Mouse (Mus musculus) spleen, postnatal 10 days (tissue): Measurements from ENCODE around the gene Gm44502.

Source experiments
- DNase-seq, 2 experiments: peaks; one replicate each; pipeline ENCODE4 v3.0.0; 2021 to 2022; ENCODE audit warnings: low spot score in 2 of 2

Gm44502 gene

GRCm38 (mm10) chr15:89399716-89400115, 29.8 kb downstream of the Gm44502 start:
- DNase-seq: no peak

DNA sequence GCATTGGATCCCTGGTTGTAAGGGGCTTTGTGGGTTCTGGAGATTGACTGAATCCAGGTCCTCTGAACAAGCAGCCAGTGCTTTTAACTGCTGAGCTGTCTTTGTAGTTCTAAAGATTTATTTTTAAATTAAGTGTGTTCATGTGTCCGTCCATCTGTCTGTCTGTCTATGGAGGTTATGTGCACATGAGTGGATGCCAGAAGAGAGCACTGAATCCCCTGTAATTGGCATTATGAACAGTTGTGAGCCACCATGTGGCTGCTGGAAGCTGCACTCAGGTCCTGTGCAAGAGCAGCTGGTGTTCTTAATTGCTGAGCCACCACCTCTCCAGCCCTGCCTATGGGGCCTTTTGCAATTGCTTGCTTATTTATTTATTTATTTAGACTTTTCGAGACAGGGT, 31.4 kb downstream of the Gm44502 start:
- DNase-seq: no peak

DNA sequence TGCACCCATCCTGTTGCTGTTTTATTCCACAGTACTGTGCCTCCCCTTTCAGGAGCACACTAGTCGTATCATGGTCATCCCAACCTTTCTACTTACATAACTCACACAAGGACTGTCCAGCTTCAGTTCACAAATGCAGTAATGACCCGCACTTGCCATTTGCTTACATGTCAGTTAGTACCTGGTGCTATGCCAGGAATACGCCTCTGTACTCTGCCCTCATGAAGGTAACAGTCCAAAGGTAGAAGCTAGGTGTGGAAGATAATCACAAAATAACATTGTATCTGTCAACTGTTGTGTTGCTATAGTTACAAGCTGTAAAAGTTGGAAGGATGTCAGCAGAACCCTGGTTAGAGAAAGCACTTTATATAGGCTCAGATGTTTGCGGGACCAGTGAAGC, 32.6 kb downstream of the Gm44502 start:
- DNase-seq: no peak

DNA sequence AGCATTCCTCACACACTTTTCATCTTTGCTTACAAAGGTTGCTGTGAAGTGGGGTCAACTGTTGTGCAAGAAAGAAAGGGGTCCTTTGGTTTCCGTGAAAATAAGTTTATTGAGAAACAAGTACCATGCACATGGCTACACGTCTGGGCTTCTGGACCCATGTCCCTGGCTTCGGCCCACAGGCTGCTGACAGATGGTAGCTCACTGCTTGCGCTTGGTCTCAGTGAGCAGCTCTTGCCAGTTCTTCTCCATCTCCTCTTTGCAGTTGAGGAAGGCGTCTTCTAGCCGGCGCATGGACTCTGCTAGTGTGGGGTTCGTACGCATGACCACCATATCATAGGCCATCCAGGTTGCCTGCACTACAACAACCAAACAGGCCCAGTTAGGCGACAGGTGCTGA, 39.4 kb downstream of the Gm44502 start:
- no peak for DNase-seq

- DNase-seq: no peak
These were observed 42.4 kb downstream of the Gm44502 start for GRCm38 (mm10) chr15:89387127-89387526.

- no peak for DNase-seq
These were observed 44.9 kb downstream of the Gm44502 start, which contains the start of gene Klhdc7b for GRCm38 (mm10) chr15:89384617-89385016. Gene Klhdc7b (plus strand): TSS chr15:89384917.

GRCm38 (mm10) chr15:89379429-89379828, 50.1 kb downstream of the Gm44502 start:
- DNase-seq: peak; percentile 43 to 72

GRCm38 (mm10) chr15:89378831-89379401, 50.6 kb downstream of the Gm44502 start, which contains the start of gene Odf3b:
Gene Odf3b (minus strand): TSS chr15:89379282.
- no peak for DNase-seq

- no peak for DNase-seq
These were observed 51.3 kb downstream of the Gm44502 start for GRCm38 (mm10) chr15:89377938-89378828.

DNA sequence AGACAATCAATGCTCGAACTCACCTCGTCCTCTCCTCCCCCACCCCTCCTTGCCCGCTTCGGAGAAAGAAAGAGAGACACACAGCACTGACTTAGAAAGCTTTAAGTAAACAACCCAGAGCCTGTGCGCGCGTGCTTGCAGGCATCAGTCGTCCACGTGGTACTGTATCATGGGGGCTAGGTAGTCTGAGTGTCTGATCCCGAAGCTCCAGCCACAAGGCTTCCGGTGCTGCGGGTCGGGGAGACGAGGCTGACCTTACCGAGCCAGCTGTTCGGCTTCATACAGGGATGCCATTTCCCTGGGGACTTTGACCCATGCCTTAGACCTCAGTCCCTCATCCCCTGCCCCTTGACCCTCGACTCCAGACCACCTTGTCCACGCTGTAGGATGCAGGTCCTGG, 52.1 kb downstream of the Gm44502 start:
- no peak for DNase-seq

DNA sequence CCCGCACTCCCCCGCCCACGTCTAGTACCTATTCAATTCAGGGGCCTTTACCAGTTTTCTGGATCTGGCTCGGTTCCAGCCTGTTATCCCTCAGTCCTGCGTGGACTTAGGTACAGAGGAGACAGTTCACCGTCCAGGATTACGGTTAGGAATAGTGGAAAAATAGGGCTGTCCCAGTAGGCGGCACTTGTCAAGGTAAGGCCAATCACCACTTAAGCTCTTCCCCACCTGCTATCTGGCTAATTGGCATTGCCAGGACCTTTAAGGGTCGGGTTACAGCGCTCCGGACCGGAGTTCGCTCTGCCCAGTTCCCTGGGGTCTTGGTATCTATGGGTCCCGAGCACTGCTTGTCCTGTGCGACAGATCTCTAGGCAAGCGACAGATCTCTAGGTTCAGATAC, 52.5 kb downstream of the Gm44502 start, which contains the start of gene Tymp:
Gene Tymp, minus strand, starts transcription at position 83 of the 400 bp plus-strand sequence.
- no peak for DNase-seq

GRCm38 (mm10) chr15:89376040-89376439, 53.5 kb downstream of the Gm44502 start:
- no peak for DNase-seq

GRCm38 (mm10) chr15:89374801-89375534, 54.5 kb downstream of the Gm44502 start:
- DNase-seq: no peak

GRCm38 (mm10) chr15:89374340-89374739, 55.2 kb downstream of the Gm44502 start:
- no peak for DNase-seq

DNA sequence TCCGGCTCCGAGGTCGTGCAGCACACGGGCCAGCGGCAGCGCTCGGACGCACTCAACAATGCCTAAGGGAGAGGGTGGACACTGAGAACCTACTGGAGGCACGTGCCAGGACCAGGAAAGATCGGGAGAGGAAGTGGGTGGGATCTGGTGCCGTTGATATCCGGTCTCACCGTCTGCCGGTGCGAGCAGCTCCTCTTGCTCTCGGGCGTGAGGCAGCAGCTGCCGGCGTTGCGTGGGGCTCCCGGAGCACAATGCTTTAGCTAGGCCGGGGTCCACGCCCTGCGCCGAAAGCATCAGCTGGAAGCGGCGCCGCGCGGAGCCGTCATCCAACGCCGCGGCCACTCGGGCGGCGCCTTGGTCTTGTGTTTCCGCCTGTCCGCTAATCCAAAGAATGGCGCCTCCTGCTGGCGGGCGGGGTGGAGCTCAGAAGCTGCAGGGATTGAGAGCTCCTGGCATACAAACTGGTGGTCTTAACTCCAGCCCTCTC, 55.7 kb downstream of the Gm44502 start, which contains the start of gene Sco2:
Gene Sco2, minus strand, starts transcription at position 85 of the 487 bp plus-strand sequence.
- DNase-seq: peak; percentile 96 to 97

DNA sequence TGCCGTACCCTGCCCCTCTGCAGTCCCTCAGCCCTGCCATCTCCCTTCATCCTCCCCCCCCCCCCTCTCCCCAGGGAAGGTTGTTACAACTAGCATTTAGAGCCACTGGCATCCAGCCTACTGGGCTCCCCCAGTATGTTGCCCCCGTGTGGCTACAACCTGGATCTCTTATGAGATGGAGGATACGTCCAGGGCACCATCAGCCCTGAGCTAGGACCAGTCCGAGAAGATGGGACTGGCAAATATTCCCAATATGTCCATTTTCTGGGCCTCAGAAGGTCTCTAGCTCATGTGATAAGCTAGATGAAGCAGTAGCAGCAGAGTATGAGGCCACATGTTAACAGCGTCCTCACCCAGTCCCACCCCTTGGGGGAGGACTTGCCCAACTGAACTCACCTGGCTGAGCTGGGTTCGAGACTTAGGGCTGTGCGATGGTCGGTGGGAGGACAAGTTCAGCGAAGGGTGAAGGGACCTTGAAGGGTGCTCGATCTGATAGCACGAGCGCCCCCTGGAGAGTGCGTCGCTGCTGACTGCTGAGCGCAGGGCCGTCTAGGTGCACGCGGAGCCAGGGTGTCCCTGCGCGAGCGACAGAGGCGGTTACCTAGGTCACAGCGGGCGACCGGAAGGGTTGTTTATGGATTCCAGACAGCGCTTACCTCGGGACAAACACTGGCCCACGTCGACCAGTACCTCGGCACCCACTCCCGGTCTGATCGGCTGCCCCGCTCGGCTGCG, 56.3 kb downstream of the Gm44502 start:
- DNase-seq: peak; percentile 88 to 94

DNA sequence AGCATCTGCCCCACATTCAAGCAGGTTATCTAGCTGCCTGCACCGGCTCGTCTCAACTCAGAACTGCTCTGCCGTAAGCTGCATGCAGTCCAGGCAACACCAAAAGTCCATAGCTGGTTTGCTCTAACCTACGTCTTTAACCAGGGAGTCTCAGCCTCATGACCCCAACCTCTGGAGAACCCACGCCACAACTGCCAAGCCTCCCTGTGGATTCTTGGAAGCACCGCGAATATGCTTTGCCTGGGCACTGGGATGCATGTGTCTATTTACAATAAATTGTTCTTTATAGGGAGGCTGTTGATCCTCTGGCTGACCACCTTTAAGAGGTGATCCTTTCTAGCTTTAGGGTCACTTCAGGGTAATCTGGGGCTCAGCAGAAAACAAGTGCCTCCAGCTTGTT, 57.0 kb downstream of the Gm44502 start:
- peak in 1 of 2 experiments; percentile 16 for DNase-seq

DNA sequence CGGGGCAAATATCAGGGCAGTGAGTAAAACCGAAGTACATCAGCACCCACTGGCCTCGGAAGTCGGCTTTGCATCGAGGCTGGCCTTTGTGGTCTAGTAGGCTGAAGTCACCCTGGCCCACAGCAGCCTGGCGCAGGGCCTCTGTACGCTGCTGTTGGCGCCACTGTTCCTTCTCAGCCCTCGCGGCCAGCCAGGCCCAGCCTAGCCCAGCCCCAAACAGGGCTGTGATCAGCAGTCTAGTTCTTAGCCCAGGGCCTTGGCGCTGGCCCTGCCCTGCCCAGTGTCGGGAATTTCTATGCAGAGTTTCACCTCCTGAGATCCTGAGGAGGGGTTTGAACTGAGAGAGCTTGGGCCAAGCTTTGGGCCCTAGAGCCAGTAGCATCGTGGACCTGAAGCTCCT, 57.4 kb downstream of the Gm44502 start:
- peak in 1 of 2 experiments; percentile 7 for DNase-seq
